Mouse (Mus musculus): ENCODE data around the gene Asb17. TPM values are rescaled to one million over a fixed set of nuclear protein-coding genes. Genes with fewer than 3 reads are reported as not detected.
A peak's percentile ranks its signal among the peaks of the same experiment; 100 is the strongest.
"Not testable (repeated sequence)": the region's sequence is repeated elsewhere in the genome, so short reads cannot be mapped to it uniquely, and the experiment has no call there.

Asb17 gene
- polyA plus RNA-seq, 1 experiment from 2014 or later: 6.4 TPM

DNA sequence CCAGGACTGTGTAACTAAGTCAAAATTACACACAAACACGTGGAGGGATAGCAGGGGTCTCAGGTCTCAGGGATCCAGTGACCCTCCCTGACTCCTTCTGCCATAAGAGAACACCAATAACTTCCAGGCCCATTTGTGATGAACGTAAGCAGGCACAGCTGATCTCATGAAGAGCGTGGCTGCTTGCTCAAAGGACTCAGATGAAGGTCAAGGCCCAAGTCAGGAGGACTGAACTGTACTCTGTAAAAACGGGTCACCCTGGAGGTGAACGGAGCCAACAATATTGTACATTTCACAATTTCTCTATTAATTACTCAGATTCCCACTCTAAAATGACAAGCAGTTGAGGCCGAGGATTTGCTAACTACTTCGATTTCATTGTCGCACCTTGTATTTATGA, 30.0 kb upstream of the Asb17 start:
- no peaks in the 10 kb centered on the region for H3K27me3 ChIP-seq
- no peak overlapping the region for H3K4me2 ChIP-seq
- H3K4me1 ChIP-seq (replicated peaks): peaks cover 18% of the 10 kb centered on the region
- H3K4me3 ChIP-seq (replicated peaks): no peak overlapping the region
- no peaks in the 10 kb centered on the region for H3K9me3 ChIP-seq (replicated peaks)
- 82% methylated on average over 8 of the region's 8 CpGs for WGBS (ENCODE audit: insufficient replicate concordance)
- H3K9ac ChIP-seq: no peak overlapping the region
- ATAC-seq (ENCODE audit: low read depth) (no peak), DNase-seq (no peak)
- H3K36me3 ChIP-seq: no peaks in the 10 kb centered on the region
- no peak overlapping the region for H3K27ac ChIP-seq

DNA sequence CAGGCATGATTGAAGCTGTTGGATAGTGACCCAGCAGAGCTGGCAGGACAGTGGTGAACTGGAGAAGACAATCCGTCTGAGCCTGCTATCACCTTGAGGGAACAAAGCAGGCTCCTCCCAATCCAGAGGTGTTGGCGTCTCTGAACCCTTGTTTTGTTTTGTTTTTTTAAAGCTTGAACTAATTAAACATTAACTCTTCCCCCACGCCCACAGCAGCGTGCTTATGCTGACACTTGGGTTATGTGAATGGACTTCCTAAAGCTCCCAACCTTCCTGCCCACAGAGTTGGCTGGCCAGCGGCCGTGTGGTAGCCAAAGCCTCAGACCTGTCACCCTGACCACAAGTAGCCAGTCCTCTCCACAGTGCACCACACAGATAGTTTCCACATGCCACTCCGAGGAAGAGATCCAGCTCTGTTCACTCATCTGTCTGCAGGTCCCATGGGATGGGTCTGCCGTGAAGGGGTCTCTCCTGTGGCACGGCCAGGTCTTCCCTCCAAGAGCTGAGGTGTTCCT, 26.6 kb upstream of the Asb17 start:
- Histone ChIP-seq H3K36me3 (no peaks in the 10 kb centered on the region), H3K27me3 (no peaks in the 10 kb centered on the region), H3K9ac (no peak overlapping the region), H3K4me3 (replicated peaks) (no peak overlapping the region), H3K4me2 (no peak overlapping the region), H3K9me3 (replicated peaks) (no peaks in the 10 kb centered on the region), H3K27ac (peak overlapping the region; percentile 11; the same call in 1 of the 2 replicates), H3K4me1 (replicated peaks) (peaks cover 24% of the 10 kb centered on the region)
- 74% methylated on average over 9 of the region's 9 CpGs for WGBS (ENCODE audit: insufficient replicate concordance)
- DNase-seq (no peak), ATAC-seq (ENCODE audit: low read depth) (no peak)

GRCm38 (mm10) chr3:153818723-153819122, 25.3 kb upstream of the Asb17 start:
- ATAC-seq (ENCODE audit: low read depth): no peak

DNA sequence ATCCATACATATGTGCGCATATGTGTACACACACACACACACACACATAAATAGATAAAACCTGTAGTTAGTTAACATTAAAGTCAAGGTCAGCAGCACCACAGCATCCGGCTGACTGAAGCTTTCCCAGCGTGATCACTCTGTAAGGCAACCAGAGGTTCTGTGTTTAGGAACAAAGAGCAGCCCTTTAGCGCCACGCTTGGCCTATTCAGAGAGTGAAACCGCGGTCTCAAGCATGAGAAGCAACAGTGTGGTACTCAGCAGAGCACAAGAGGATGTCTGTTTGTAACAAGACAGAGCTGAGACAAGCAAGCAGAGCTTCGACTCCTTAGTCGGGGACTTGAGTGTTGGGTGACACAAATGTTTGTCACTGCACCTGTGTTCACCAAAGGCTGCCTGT, 24.6 kb upstream of the Asb17 start:
- WGBS (ENCODE audit: insufficient replicate concordance): 84% methylated on average over 9 of the region's 9 CpGs
- Histone ChIP-seq H3K4me2 (no peak overlapping the region), H3K4me3 (replicated peaks) (no peak overlapping the region), H3K4me1 (replicated peaks) (peaks cover 30% of the 10 kb centered on the region), H3K9ac (no peak overlapping the region), H3K27ac (peak overlapping the region; percentile 25; the same call in 1 of the 2 replicates), H3K27me3 (no peaks in the 10 kb centered on the region), H3K9me3 (replicated peaks) (no peaks in the 10 kb centered on the region), H3K36me3 (no peaks in the 10 kb centered on the region)
- ATAC-seq (ENCODE audit: low read depth): no peak
- DNase-seq: no peak

More at GRCm38 (mm10) chr3:153818723-153819122, 25.3 kb upstream of the Asb17 start:
- Histone ChIP-seq H3K27me3 (no peaks in the 10 kb centered on the region), H3K36me3 (no peaks in the 10 kb centered on the region), H3K9me3 (replicated peaks) (no peaks in the 10 kb centered on the region), H3K9ac (no peak overlapping the region), H3K4me2 (no peak overlapping the region), H3K4me1 (replicated peaks) (peaks cover 30% of the 10 kb centered on the region), H3K27ac (peak overlapping the region; percentile 25; the same call in 1 of the 2 replicates), H3K4me3 (replicated peaks) (no peak overlapping the region)
- 57% methylated on average over 3 of the region's 3 CpGs for WGBS (ENCODE audit: insufficient replicate concordance)
- DNase-seq: no peak

- no peak overlapping the region for H3K4me2 ChIP-seq
- H3K36me3 ChIP-seq: no peaks in the 10 kb centered on the region
- 79% methylated on average over 11 of the region's 11 CpGs for WGBS (ENCODE audit: insufficient replicate concordance)
- no peak overlapping the region for H3K9ac ChIP-seq
- ATAC-seq (ENCODE audit: low read depth) (no peak), DNase-seq (no peak)
- no peak overlapping the region for H3K4me3 ChIP-seq (replicated peaks)
- H3K27me3 ChIP-seq: no peaks in the 10 kb centered on the region
- no peak overlapping the region for H3K27ac ChIP-seq
- no peaks in the 10 kb centered on the region for H3K9me3 ChIP-seq (replicated peaks)
- peaks cover 37% of the 10 kb centered on the region for H3K4me1 ChIP-seq (replicated peaks)
These were observed 20.1 kb upstream of the Asb17 start for GRCm38 (mm10) chr3:153823671-153824515.

- no peak overlapping the region for H3K9ac ChIP-seq
- no peak overlapping the region for H3K4me3 ChIP-seq (replicated peaks)
- DNase-seq (no peak), ATAC-seq (ENCODE audit: low read depth) (no peak)
- H3K4me2 ChIP-seq: no peak overlapping the region
- no peaks in the 10 kb centered on the region for H3K36me3 ChIP-seq
- WGBS (ENCODE audit: insufficient replicate concordance): 77% methylated on average over 10 of the region's 10 CpGs
- no peaks in the 10 kb centered on the region for H3K9me3 ChIP-seq (replicated peaks)
- H3K4me1 ChIP-seq (replicated peaks): peaks cover 42% of the 10 kb centered on the region
- H3K27ac ChIP-seq: no peak overlapping the region
- H3K27me3 ChIP-seq: no peaks in the 10 kb centered on the region
These were observed 18.8 kb upstream of the Asb17 start for GRCm38 (mm10) chr3:153825197-153825596.

DNA sequence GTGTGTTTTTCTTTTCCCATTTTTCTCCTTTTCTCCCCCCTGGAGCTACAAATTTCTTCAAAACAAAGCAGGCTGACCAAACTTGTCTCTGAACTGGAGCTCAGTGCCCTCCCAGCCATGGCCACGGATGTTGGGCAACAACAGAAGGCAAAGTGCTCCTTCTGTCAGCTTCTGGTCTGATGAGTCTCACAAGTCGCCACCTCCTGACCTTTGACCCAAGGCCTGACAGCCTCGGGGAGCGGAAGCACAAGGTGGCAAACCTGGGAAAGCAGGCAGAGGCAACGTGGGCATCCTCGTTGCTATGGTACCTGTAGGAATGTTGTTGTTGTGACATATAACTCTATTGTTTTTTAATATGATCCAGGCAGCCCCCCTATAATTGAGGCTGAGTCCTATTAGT, 17.4 kb upstream of the Asb17 start:
- Histone ChIP-seq H3K4me1 (replicated peaks) (peaks cover 53% of the 10 kb centered on the region), H3K4me3 (replicated peaks) (no peak overlapping the region)
- WGBS (ENCODE audit: insufficient replicate concordance): 52% methylated on average over 6 of the region's 6 CpGs

DNA sequence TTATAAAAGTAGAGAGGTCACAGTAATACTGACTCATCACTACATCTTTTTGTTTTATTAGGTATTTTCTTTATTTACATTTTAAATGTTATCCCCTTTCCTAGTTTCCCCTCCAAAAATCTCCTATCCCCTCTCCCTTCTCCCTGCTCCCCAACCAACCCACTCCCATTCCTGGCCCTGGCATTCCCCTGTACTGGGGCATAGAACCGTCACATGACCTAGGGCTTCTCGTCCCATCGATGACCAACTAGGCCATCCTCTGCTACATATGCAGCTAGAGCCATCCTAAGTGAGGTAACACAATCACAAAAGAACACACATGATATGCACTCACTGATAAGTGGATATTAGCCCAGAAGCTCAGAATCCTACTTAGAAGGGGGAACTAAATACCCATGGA, 14.2 kb upstream of the Asb17 start:
- H3K27me3 ChIP-seq; DNase-seq; H3K4me3 ChIP-seq (replicated peaks); H3K9me3 ChIP-seq (replicated peaks); H3K4me2 ChIP-seq; ATAC-seq (ENCODE audit: low read depth); H3K36me3 ChIP-seq: not testable (repeated sequence)
- H3K27ac ChIP-seq: peak overlapping the region; percentile 66
- WGBS (ENCODE audit: insufficient replicate concordance): 37% methylated on average over 3 of the region's 3 CpGs
- peak overlapping the region; percentile 36; the same call in 1 of the 2 replicates for H3K9ac ChIP-seq
- peaks cover 76% of the 10 kb centered on the region for H3K4me1 ChIP-seq (replicated peaks)

More for the DNA sequence above, 17.4 kb upstream of the Asb17 start:
- H3K9me3 ChIP-seq (replicated peaks): no peaks in the 10 kb centered on the region
- no peak overlapping the region for H3K27ac ChIP-seq
- no peak overlapping the region for H3K9ac ChIP-seq
- H3K27me3 ChIP-seq: no peaks in the 10 kb centered on the region
- H3K4me2 ChIP-seq: no peak overlapping the region
- H3K36me3 ChIP-seq: no peaks in the 10 kb centered on the region
- ATAC-seq (ENCODE audit: low read depth): no peak
- DNase-seq: no peak

- WGBS (ENCODE audit: insufficient replicate concordance): 40% methylated on average over 11 of the region's 11 CpGs
- peak; percentile 43 for DNase-seq
- Histone ChIP-seq H3K27ac (peak overlapping the region; percentile 92), H3K27me3 (no peaks in the 10 kb centered on the region), H3K36me3 (no peaks in the 10 kb centered on the region), H3K9ac (peak overlapping the region; percentile 70), H3K4me3 (replicated peaks) (peak overlapping the region; percentile 10; the same call in 1 of the 2 replicates), H3K9me3 (replicated peaks) (no peaks in the 10 kb centered on the region), H3K4me1 (replicated peaks) (peaks cover 74% of the 10 kb centered on the region), H3K4me2 (peak overlapping the region; percentile 60)
- peak; percentile 79 for ATAC-seq (ENCODE audit: low read depth)
These were observed 12.8 kb upstream of the Asb17 start for GRCm38 (mm10) chr3:153831014-153831872.

GRCm38 (mm10) chr3:153831873-153832653, 11.9 kb upstream of the Asb17 start:
- Histone ChIP-seq H3K4me1 (replicated peaks) (peaks cover 66% of the 10 kb centered on the region), H3K9ac (peak overlapping the region; percentile 70), H3K9me3 (replicated peaks) (no peaks in the 10 kb centered on the region), H3K27me3 (no peaks in the 10 kb centered on the region), H3K36me3 (no peaks in the 10 kb centered on the region), H3K4me2 (peak overlapping the region; percentile 60), H3K4me3 (replicated peaks) (peak overlapping the region; percentile 10), H3K27ac (peak overlapping the region; percentile 92)
- DNase-seq: peak; percentile 72
- WGBS (ENCODE audit: insufficient replicate concordance): 25% methylated on average over 4 of the region's 4 CpGs
- ATAC-seq (ENCODE audit: low read depth): peak; percentile 94

All from liver, embryonic 13.5 days (tissue).